In genomic region chr2:156613081-156613540, GRCm38 (mm10) we compare ENCODE assay signal across 8 mouse cellular contexts. TPM values are rescaled to one million over a fixed set of nuclear protein-coding genes. Genes with fewer than 3 reads are reported as not detected.
DNase-seq lines count a peak whose midpoint lies in the region; ATAC-seq lines count a peak whose summit lies in the region.

No protein-coding gene starts in this region.

- no peak overlapping the region for H3K27ac ChIP-seq in embryonic facial prominence, embryonic 14.5 days (replicated peaks; ENCODE audit: low read depth, low read length)
- H3K27ac ChIP-seq in heart, embryonic 12.5 days (ENCODE audit: poor library complexity, severe bottlenecking): no peak overlapping the region
- no peak overlapping the region for H3K27ac ChIP-seq in liver, embryonic 16.5 days (ENCODE audit: low read length)

- peak overlapping the region; percentile 74 for H3K9ac ChIP-seq in embryonic facial prominence, embryonic 14.5 days (ENCODE audit: low read depth, low read length)
- peak overlapping the region; percentile 76 for H3K9ac ChIP-seq in heart, embryonic 12.5 days
- H3K9ac ChIP-seq in liver, embryonic 16.5 days (ENCODE audit: low read depth, low read length): no peak overlapping the region

- peaks cover 16% of the 10 kb centered on the region for H3K4me1 ChIP-seq in embryonic facial prominence, embryonic 14.5 days (ENCODE audit: control insufficient read depth, insufficient read depth, low read length)
- peaks cover 21% of the 10 kb centered on the region for H3K4me1 ChIP-seq in heart, embryonic 12.5 days (replicated peaks)
- H3K4me1 ChIP-seq in liver, embryonic 16.5 days (ENCODE audit: control insufficient read depth, low read depth, low read length): no peaks in the 10 kb centered on the region; the same call in 1 of the 2 replicates

- peak; percentile 39 for ATAC-seq in embryonic facial prominence, embryonic 14.5 days (ENCODE audit: low read depth)
- ATAC-seq in heart, embryonic 12.5 days (ENCODE audit: insufficient number of reproducible peaks, low FRiP score): no peak
- no peak for ATAC-seq in liver, embryonic 16.5 days (ENCODE audit: low read depth)
- no peak for ATAC-seq in erythroid progenitor cell, adult 5-6 weeks (replicated peaks; ENCODE audit: low FRiP score, poor library complexity, severe bottlenecking)

- WGBS in embryonic facial prominence, embryonic 14.5 days: 1% methylated on average over 28 of the region's 41 CpGs
- WGBS in heart, embryonic 12.5 days: under 1% methylated on average over 32 of the region's 41 CpGs
- under 1% methylated on average over 40 of the region's 41 CpGs for WGBS in liver, embryonic 16.5 days (ENCODE audit: insufficient replicate concordance)

- peak overlapping the region; percentile 98 for H3K4me2 ChIP-seq in embryonic facial prominence, embryonic 14.5 days (ENCODE audit: low read depth, low read length)
- peak overlapping the region; percentile 100 for H3K4me2 ChIP-seq in heart, embryonic 12.5 days
- H3K4me2 ChIP-seq in liver, embryonic 16.5 days (ENCODE audit: low read depth, low read length): peak overlapping the region; percentile 61

- H3K9me3 ChIP-seq in embryonic facial prominence, embryonic 14.5 days (ENCODE audit: control insufficient read depth, low read length): no peaks in the 10 kb centered on the region
- no peaks in the 10 kb centered on the region for H3K9me3 ChIP-seq in heart, embryonic 12.5 days (replicated peaks)
- H3K9me3 ChIP-seq in liver, embryonic 16.5 days (replicated peaks; ENCODE audit: control insufficient read depth, low read length): no peaks in the 10 kb centered on the region

- H3K4me3 ChIP-seq in embryonic facial prominence, embryonic 14.5 days (ENCODE audit: low read depth, low read length): peak overlapping the region; percentile 76
- H3K4me3 ChIP-seq in heart, embryonic 12.5 days: peak overlapping the region; percentile 71
- peak overlapping the region; percentile 47 for H3K4me3 ChIP-seq in liver, embryonic 16.5 days (ENCODE audit: low read depth, low read length)

- DNase-seq in urinary bladder, postnatal 14 days (ENCODE audit: low spot score): peak; percentile 48
- no peak for DNase-seq in urinary bladder, postnatal 4 days (ENCODE audit: low spot score in 2 of 2)
- peak; percentile 45 for DNase-seq in embryonic facial prominence, embryonic 14.5 days (ENCODE audit: low spot score)
- peak; percentile 58 to 59 for DNase-seq in kidney, postnatal 25 days
- DNase-seq in retina, adult 2 months (ENCODE audit: low read depth, low spot score): peak; percentile 34

- H3K36me3 ChIP-seq in embryonic facial prominence, embryonic 14.5 days (ENCODE audit: control insufficient read depth, insufficient read depth, low read length): no peaks in the 10 kb centered on the region
- H3K36me3 ChIP-seq in heart, embryonic 12.5 days: no peaks in the 10 kb centered on the region
- H3K36me3 ChIP-seq in liver, embryonic 16.5 days (ENCODE audit: control insufficient read depth, insufficient read depth): no peaks in the 10 kb centered on the region

- H3K27me3 ChIP-seq in embryonic facial prominence, embryonic 14.5 days (replicated peaks; ENCODE audit: control insufficient read depth, insufficient read depth, low read length): peaks cover 58% of the 10 kb centered on the region
- H3K27me3 ChIP-seq in heart, embryonic 12.5 days (replicated peaks): peaks cover 96% of the 10 kb centered on the region
- H3K27me3 ChIP-seq in liver, embryonic 16.5 days (ENCODE audit: control insufficient read depth, insufficient read depth, low read depth, low read length): peaks cover 65% of the 10 kb centered on the region

RNA-seq across cellular contexts. Expression of gene Dlgap4, which starts 0.4 kb away (rescaled TPM):
- polyA plus RNA-seq in embryonic facial prominence, embryonic 14.5 days (2014; fragmentation: Nextera tagmentation; extraction: Ambion mirVana): 74.0 and 84.6 TPM in 2 replicates
- polyA plus RNA-seq in heart, embryonic 12.5 days (2016; fragmentation: Nextera tagmentation; extraction: Ambion mirVana): 72.1 and 73.4 TPM in 2 replicates
- 9.9 and 10.1 TPM in 2 replicates for polyA plus RNA-seq in liver, embryonic 16.5 days (2015; fragmentation: Nextera tagmentation; extraction: Ambion mirVana)
- 8.0 and 10.1 TPM in 2 replicates for total RNA-seq in erythroid progenitor cell, adult 5-6 weeks (2015; ENCODE audit: low replicate concordance)
- 3.0 and 3.5 TPM in 2 replicates for total RNA-seq in erythroid progenitor cell, adult 5-6 weeks (2017; ENCODE audit: low replicate concordance)

Comparison
In these comparisons a context has a peak if more than half of its experiments do, and no peak if none do; other contexts are left out.
1. DNase-seq: peak in urinary bladder, postnatal 14 days (single experiment), embryonic facial prominence, embryonic 14.5 days (single experiment), kidney, postnatal 25 days (2 of 2) and retina, adult 2 months (single experiment); none in urinary bladder, postnatal 4 days (0 of 2).
2. Peak in every context shown above with its lines, with median percentiles within 50 percentile points of each other: H3K4me2 ChIP-seq and H3K4me3 ChIP-seq.